Mouse (Mus musculus): ENCODE results near the gene Xrcc3.

DNA sequence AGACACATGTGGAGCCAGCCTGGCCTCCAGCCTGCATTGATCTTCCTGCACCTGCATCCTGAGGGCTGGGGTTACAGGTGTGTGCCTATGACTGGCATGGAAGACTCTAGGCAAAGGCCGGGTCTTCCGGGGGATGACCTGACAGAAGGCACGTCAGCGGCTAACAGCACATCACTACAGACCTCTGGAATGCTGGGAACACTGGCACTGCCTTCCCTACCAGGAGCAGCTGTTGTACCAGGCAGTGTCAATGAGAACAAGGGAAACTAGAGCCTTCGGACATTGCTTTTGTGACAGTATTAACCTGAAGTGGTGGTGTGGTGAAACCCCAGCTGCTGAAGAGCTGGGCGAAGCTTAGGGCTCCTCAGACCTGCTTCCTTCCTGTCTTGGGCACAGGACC is 4.9 kb downstream of the Xrcc3 start:
- TF ChIP-seq POLR2A (IDR thresholded peaks at IDR 0.05; ENCODE audit: low read depth, low read length) (no peak), CTCF (conservative IDR thresholded peaks at IDR 0.05; ENCODE audit: insufficient read depth, insufficient read length, low read depth, low read length) (no peak)
